In the genomic region with DNA sequence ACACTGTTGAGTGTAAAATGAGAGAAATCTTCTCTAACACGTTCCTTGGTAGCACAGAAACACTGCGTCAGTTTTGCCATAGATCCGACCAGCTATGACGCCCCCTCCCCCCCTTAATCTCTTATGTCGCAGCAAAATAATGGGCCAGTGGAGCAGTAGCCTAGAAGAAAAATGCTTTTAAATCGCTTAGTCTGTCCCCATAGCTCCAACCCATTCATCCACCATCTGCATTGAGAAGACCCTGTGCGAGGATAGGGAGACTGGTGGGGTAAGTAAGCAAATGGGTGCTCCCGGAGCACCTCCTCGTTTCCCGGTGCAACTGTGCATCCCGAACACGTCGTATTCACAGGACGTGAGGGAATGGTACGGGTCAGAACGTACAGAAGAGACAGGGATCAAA, we compare ENCODE assay signal across 8 mouse cellular contexts. TPM values are rescaled to one million over a fixed set of nuclear protein-coding genes. Genes with fewer than 3 reads are reported as not detected.
DNase-seq lines count a peak whose midpoint lies in the region; ATAC-seq and TF ChIP-seq lines count a peak whose summit lies in the region.

No protein-coding gene starts in this region.

- WGBS in liver, embryonic 12.5 days (ENCODE audit: insufficient replicate concordance): under 1% methylated on average over 16 of the region's 16 CpGs
- under 1% methylated on average over 16 of the region's 16 CpGs for WGBS in stomach, postnatal 0 days

- H3K27me3 ChIP-seq in liver, embryonic 12.5 days (replicated peaks): no peaks in the 10 kb centered on the region
- no peaks in the 10 kb centered on the region for H3K27me3 ChIP-seq in stomach, postnatal 0 days (ENCODE audit: control insufficient read depth, insufficient read depth, low read length)

- peak overlapping the region; percentile 78 for H3K9ac ChIP-seq in liver, embryonic 12.5 days
- peak overlapping the region; percentile 87 for H3K9ac ChIP-seq in stomach, postnatal 0 days (ENCODE audit: low read length)

- H3K4me2 ChIP-seq in liver, embryonic 12.5 days: peak overlapping the region; percentile 94
- H3K4me2 ChIP-seq in stomach, postnatal 0 days (replicated peaks; ENCODE audit: low read depth): peak overlapping the region; percentile 86

- H3K36me3 ChIP-seq in liver, embryonic 12.5 days: no peaks in the 10 kb centered on the region
- H3K36me3 ChIP-seq in stomach, postnatal 0 days (ENCODE audit: control insufficient read depth, insufficient read depth, low read length): no peaks in the 10 kb centered on the region

- TF ChIP-seq EP300 in stomach, postnatal 0 days (optimal IDR thresholded peaks at IDR 0.05): no peak

- H3K9me3 ChIP-seq in liver, embryonic 12.5 days (replicated peaks): no peaks in the 10 kb centered on the region
- H3K9me3 ChIP-seq in stomach, postnatal 0 days (ENCODE audit: control insufficient read depth, low read length): no peaks in the 10 kb centered on the region

- H3K4me1 ChIP-seq in liver, embryonic 12.5 days: peaks cover 24% of the 10 kb centered on the region
- no peaks in the 10 kb centered on the region for H3K4me1 ChIP-seq in stomach, postnatal 0 days (replicated peaks; ENCODE audit: control insufficient read depth, insufficient read depth)

- H3K27ac ChIP-seq in layer of hippocampus, adult 2 months: peak overlapping the region; percentile 98
- H3K27ac ChIP-seq in liver, embryonic 12.5 days: peak overlapping the region; percentile 78
- peak overlapping the region; percentile 88 for H3K27ac ChIP-seq in stomach, postnatal 0 days (replicated peaks)

- DNase-seq in layer of hippocampus, adult 2 months (ENCODE audit: low spot score in 2 of 2): peak in 1 of 2 experiments; percentile 26
- DNase-seq in layer of hippocampus, adult 9-10 months (ENCODE audit: low spot score): no peak
- peak; percentile 50 for DNase-seq in NIH3T3 (ENCODE audit: low read depth)
- no peak for DNase-seq in stomach, postnatal 0 days (ENCODE audit: low spot score)
- no peak for DNase-seq in urinary bladder, postnatal 14 days (ENCODE audit: low spot score)
- DNase-seq in gastrocnemius, adult 18-20 months (ENCODE audit: low spot score): no peak

- peak overlapping the region; percentile 85 for H3K4me3 ChIP-seq in layer of hippocampus, adult 2 months
- peak overlapping the region; percentile 88 for H3K4me3 ChIP-seq in liver, embryonic 12.5 days
- H3K4me3 ChIP-seq in stomach, postnatal 0 days (ENCODE audit: low read depth, low read length): peak overlapping the region; percentile 88

- TF ChIP-seq CTCF in layer of hippocampus, adult 2 months (conservative IDR thresholded peaks at IDR 0.05): no peak
- TF ChIP-seq CTCF in stomach, postnatal 0 days (IDR thresholded peaks at IDR 0.05; ENCODE audit: low read depth): no peak

- ATAC-seq in erythroblast, adult 5-6 weeks (replicated peaks; ENCODE audit: low FRiP score, poor library complexity, severe bottlenecking): peak; percentile 17
- no peak for ATAC-seq in liver, embryonic 12.5 days
- ATAC-seq in stomach, postnatal 0 days (ENCODE audit: low FRiP score, low TSS enrichment): peak; percentile 2; the same call in 1 of the 2 replicates

RNA-seq across cellular contexts. Expression of a gene that starts 0.4 kb away (rescaled TPM):
- 100 to 1,000 TPM; 347 to 374 TPM for total RNA-seq in layer of hippocampus, adult 2 months (2021)
- 6.1 and 17.9 TPM in 2 replicates for total RNA-seq in erythroblast, adult 5-6 weeks (2015; ENCODE audit: low replicate concordance)
- total RNA-seq in erythroblast, adult 5-6 weeks (2017; ENCODE audit: low replicate concordance): 3.7 and 5.7 TPM in 2 replicates
- 11.2 and 12.8 TPM in 2 replicates for polyA plus RNA-seq in liver, embryonic 12.5 days (2016; fragmentation: Nextera tagmentation; extraction: Ambion mirVana)
- 15.5 and 15.7 TPM in 2 replicates for polyA plus RNA-seq in stomach, postnatal 0 days (2015; fragmentation: Nextera tagmentation; extraction: Ambion mirVana)
- 10 to 100 TPM; 18.3 to 20.8 TPM for total RNA-seq in gastrocnemius, adult 18-20 months (2021)

RNA-seq across cellular contexts. Expression of a gene that starts 0.7 kb away (rescaled TPM):
- 10 to 100 TPM; 13.1 to 13.6 TPM for total RNA-seq in layer of hippocampus, adult 2 months (2021)
- 2.3 TPM in 1 of 2 replicates, not detected in the other for total RNA-seq in erythroblast, adult 5-6 weeks (2015; ENCODE audit: low replicate concordance)
- 1.5 and 2.8 TPM in 2 replicates for total RNA-seq in erythroblast, adult 5-6 weeks (2017; ENCODE audit: low replicate concordance)
- polyA plus RNA-seq in liver, embryonic 12.5 days (2016; fragmentation: Nextera tagmentation; extraction: Ambion mirVana): 4.4 and 5.2 TPM in 2 replicates
- 8.0 and 8.3 TPM in 2 replicates for polyA plus RNA-seq in stomach, postnatal 0 days (2015; fragmentation: Nextera tagmentation; extraction: Ambion mirVana)
- total RNA-seq in gastrocnemius, adult 18-20 months (2021): 1 to 10 TPM in 1 of 2 experiments, under 1 TPM in 1; 0.57 to 1.2 TPM

Comparison
In these comparisons a context has a peak if more than half of its experiments do, and no peak if none do; other contexts are left out.
1. RNA of a gene that starts 0.4 kb away (total RNA-seq): 347 to 374 TPM in layer of hippocampus, adult 2 months; 18.3 to 20.8 TPM in gastrocnemius, adult 18-20 months and 3.7 to 17.9 TPM in erythroblast, adult 5-6 weeks; every median in the first group is over 10 times any median in the second.
2. Peak in every context shown above with its lines, with median percentiles within 50 percentile points of each other: H3K27ac ChIP-seq and H3K4me3 ChIP-seq.